Mouse (Mus musculus): ENCODE measurements around the gene Trnt1. TPM values are rescaled to one million over a fixed set of nuclear protein-coding genes. Genes with fewer than 3 reads are reported as not detected.

The Trnt1 gene
- polyA plus RNA-seq, 1 experiment = 32.2 TPM

DNA sequence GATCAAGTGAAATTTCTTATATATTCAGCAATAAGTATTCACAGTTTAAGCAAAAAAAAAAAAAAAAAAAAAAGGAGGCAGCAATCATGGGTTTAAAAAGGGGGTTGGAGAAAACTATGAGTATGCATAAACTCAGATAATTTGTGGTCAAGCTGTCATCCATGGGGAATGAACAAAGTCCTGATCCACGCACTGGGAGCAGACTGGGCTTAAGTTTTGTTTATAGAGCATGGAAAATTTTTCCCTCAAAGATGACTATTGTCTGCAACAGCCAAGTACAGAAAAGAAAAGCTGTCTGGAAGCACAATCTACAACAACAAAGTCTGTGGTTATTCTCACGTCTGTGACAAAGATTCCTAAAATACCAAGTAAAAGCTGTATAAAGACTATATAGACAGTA, 40.2 kb downstream of the Trnt1 start:
- TF ChIP-seq POLR2A (IDR thresholded peaks at IDR 0.05; ENCODE audit: borderline replicate concordance, insufficient read depth, low read length) (no peak), CTCF (IDR thresholded peaks at IDR 0.05; ENCODE audit: borderline replicate concordance, insufficient read depth, low read depth, low read length) (no peak)
- H3K27ac ChIP-seq (ENCODE audit: insufficient read depth, low read length) = no peak overlapping the region
- H3K4me1 ChIP-seq (ENCODE audit: control insufficient read depth, insufficient read depth, low read length) = no peaks in the 10 kb centered on the region
- 72% methylated on average over 2 of the region's 2 CpGs for WGBS
- no peak overlapping the region for H3K4me3 ChIP-seq (replicated peaks; ENCODE audit: insufficient read depth, low read depth, low read length)
- no peak for DNase-seq
- H3K27me3 ChIP-seq (ENCODE audit: control insufficient read depth, insufficient read depth, low read length) = no peaks in the 10 kb centered on the region

- no peak for TF ChIP-seq CTCF (IDR thresholded peaks at IDR 0.05; ENCODE audit: borderline replicate concordance, insufficient read depth, low read depth, low read length)
- no peak for TF ChIP-seq POLR2A (IDR thresholded peaks at IDR 0.05; ENCODE audit: borderline replicate concordance, insufficient read depth, low read length)
- 74% methylated on average over 3 of the region's 3 CpGs for WGBS
- no peak overlapping the region for H3K27ac ChIP-seq (ENCODE audit: insufficient read depth, low read length)
- no peaks in the 10 kb centered on the region for H3K4me1 ChIP-seq (ENCODE audit: control insufficient read depth, insufficient read depth, low read length)
- no peak overlapping the region for H3K4me3 ChIP-seq (replicated peaks; ENCODE audit: insufficient read depth, low read depth, low read length)
- H3K27me3 ChIP-seq (ENCODE audit: control insufficient read depth, insufficient read depth, low read length) = no peaks in the 10 kb centered on the region
- DNase-seq = no peak
Measured at GRCm38 (mm10) chr6:106810686-106811085, 41.8 kb downstream of the Trnt1 start.

DNA sequence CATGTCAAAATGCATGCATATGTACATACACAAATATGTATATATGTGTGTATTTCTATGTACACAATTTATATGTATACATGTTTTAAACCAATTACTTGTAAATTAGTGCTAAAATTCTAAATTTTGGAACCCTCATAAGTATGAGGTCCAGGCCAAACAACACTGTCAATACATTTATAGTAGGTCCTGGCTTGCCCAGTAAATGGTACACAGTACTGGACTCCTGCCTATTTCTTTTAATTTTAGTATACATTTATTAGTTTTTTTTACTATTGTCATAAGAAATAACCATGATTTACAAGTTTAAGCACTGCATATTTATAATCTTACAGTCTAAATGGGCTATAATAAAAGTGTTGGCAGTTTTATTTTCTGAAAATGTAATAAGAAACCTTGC, 50.3 kb downstream of the Trnt1 start:
- no peak for DNase-seq
- Histone ChIP-seq H3K4me3 (replicated peaks; ENCODE audit: insufficient read depth, low read depth, low read length) (no peak overlapping the region), H3K4me1 (ENCODE audit: control insufficient read depth, insufficient read depth, low read length) (peaks cover 3% of the 10 kb centered on the region; the same call in 1 of the 2 replicates), H3K27ac (ENCODE audit: insufficient read depth, low read length) (no peak overlapping the region), H3K27me3 (ENCODE audit: control insufficient read depth, insufficient read depth, low read length) (no peaks in the 10 kb centered on the region)
- no peak for TF ChIP-seq CTCF (IDR thresholded peaks at IDR 0.05; ENCODE audit: borderline replicate concordance, insufficient read depth, low read depth, low read length)
- TF ChIP-seq POLR2A (IDR thresholded peaks at IDR 0.05; ENCODE audit: borderline replicate concordance, insufficient read depth, low read length) = no peak

DNA sequence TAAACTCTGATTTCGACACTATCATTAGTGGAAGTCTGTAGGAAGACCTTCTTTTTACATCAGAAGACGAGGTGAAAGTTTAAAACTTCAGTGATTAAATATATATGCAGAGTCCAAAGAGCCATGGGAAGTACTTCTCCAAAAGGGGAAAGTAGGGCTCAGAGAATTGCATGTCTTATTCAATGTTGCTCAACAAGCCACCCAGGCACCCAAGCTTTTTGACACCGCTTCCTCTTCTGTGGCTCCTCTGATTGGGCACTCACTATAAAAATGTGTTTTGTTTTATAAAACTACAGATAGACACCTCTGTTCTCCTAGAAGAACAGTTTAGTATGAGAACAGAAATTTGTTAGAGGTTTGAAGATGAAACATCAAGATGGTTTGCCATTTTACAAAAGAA, 51.0 kb downstream of the Trnt1 start:
- Histone ChIP-seq H3K4me3 (replicated peaks; ENCODE audit: insufficient read depth, low read depth, low read length) (no peak overlapping the region), H3K4me1 (ENCODE audit: control insufficient read depth, insufficient read depth, low read length) (peaks cover 3% of the 10 kb centered on the region; the same call in 1 of the 2 replicates), H3K27me3 (ENCODE audit: control insufficient read depth, insufficient read depth, low read length) (no peaks in the 10 kb centered on the region), H3K27ac (ENCODE audit: insufficient read depth, low read length) (no peak overlapping the region)
- TF ChIP-seq CTCF (IDR thresholded peaks at IDR 0.05; ENCODE audit: borderline replicate concordance, insufficient read depth, low read depth, low read length) (no peak), POLR2A (IDR thresholded peaks at IDR 0.05; ENCODE audit: borderline replicate concordance, insufficient read depth, low read length) (no peak)
- DNase-seq = no peak
- 91% methylated on average over 3 of the region's 3 CpGs for WGBS

DNA sequence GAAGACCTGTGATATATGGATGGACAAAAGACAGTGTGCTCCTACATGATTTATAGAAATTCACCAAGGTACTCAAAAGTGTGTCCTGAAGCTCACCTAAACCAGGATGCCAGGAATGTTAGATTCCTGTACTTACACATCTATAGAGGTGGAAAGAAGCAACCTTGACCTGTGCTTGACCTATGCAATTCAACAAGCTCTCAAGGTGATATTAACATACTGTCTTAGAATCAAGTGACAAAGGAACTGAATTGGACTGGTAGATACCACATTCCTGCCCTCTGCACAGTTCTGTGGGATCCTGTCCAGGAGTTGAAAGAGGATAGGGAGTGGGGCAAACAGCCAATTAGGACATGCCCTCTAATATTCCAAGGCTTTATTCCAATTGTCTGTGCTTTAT, 51.6 kb downstream of the Trnt1 start:
- Histone ChIP-seq H3K4me3 (replicated peaks; ENCODE audit: insufficient read depth, low read depth, low read length) (no peak overlapping the region), H3K4me1 (ENCODE audit: control insufficient read depth, insufficient read depth, low read length) (peaks cover 3% of the 10 kb centered on the region; the same call in 1 of the 2 replicates), H3K27ac (ENCODE audit: insufficient read depth, low read length) (no peak overlapping the region), H3K27me3 (ENCODE audit: control insufficient read depth, insufficient read depth, low read length) (no peaks in the 10 kb centered on the region)
- TF ChIP-seq POLR2A (IDR thresholded peaks at IDR 0.05; ENCODE audit: borderline replicate concordance, insufficient read depth, low read length) (no peak), CTCF (IDR thresholded peaks at IDR 0.05; ENCODE audit: borderline replicate concordance, insufficient read depth, low read depth, low read length) (no peak)
- peak in 1 of 2 experiments; percentile 36 for DNase-seq

DNA sequence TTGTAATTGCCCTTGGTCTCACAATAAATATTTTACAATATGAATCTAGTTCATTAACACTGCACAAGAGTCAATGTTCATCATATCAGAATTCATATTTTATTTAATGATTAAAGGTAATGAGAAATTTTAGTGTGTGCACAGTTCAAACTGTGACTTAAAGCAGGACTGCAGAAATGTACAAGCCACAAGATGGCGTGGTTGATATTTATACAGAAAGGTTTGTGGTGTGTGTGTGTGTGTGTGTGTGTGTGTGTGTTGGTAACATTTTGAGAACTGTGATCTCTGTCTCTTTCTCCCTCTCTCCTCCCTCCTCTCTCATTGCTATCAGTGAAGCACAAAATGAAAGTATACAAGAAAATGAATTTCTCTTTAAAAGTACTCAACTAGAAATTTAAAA, 53.4 kb downstream of the Trnt1 start:
- peak; percentile 46 to 70 for DNase-seq
- peak; percentile 15; the same call in 1 of the 2 replicates for TF ChIP-seq CTCF (IDR thresholded peaks at IDR 0.05; ENCODE audit: borderline replicate concordance, insufficient read depth, low read depth, low read length)
- TF ChIP-seq POLR2A (IDR thresholded peaks at IDR 0.05; ENCODE audit: borderline replicate concordance, insufficient read depth, low read length) = no peak
- H3K27ac ChIP-seq (ENCODE audit: insufficient read depth, low read length) = no peak overlapping the region
- peaks cover 3% of the 10 kb centered on the region; the same call in 1 of the 2 replicates for H3K4me1 ChIP-seq (ENCODE audit: control insufficient read depth, insufficient read depth, low read length)
- H3K27me3 ChIP-seq (ENCODE audit: control insufficient read depth, insufficient read depth, low read length) = no peaks in the 10 kb centered on the region
- H3K4me3 ChIP-seq (replicated peaks; ENCODE audit: insufficient read depth, low read depth, low read length) = no peak overlapping the region
- 34% methylated on average over 1 of the region's 1 CpGs for WGBS

Other genes starting within 250 kb of the Trnt1 start
- not detected in 2 replicates for gene Il5ra, start 20.1 kb upstream of the Trnt1 start, polyA plus RNA-seq (2012; rRNA removed)
- 57.2 and 57.3 TPM in 2 replicates for gene Crbn, start 31.0 kb downstream of the Trnt1 start, polyA plus RNA-seq (2012; rRNA removed)

Measured in cerebellum, adult 2 months (tissue).